19 mouse cellular contexts compared by ENCODE assay signal in the genomic region with DNA sequence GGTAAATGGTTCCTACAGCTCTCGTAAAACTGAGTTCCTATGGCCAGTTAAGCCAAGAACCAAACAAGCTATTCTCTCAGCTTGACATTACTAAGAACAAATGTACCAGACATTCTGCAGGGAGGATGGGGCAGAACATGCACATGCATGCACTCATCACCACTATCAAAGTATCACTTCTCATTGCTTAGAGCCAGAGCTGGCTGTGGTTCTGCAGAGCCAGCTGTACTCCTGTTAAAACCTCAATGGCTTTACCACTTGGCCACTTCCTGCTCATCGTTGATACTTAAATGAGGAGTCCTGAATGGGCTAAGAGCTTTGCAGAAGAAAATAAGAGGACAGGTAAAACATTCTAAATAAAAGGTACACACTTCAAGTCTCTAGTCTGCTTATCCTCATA. TPM values are rescaled to one million over a fixed set of nuclear protein-coding genes. Genes with fewer than 3 reads are reported as not detected.
DNase-seq lines count a peak whose midpoint lies in the region; ATAC-seq lines count a peak whose summit lies in the region.
"Had no signal": no experiment of that assay in that cellular context is flagged by ENCODE, and none has a peak within 500 bp of the region (broad histone marks: within the 10 kb centered on the region; RNA-seq: fewer than 3 reads in every experiment).

No protein-coding gene starts in this region.

- no peak overlapping the region for H3K4me2 ChIP-seq in liver, embryonic 11.5 days
- H3K4me2 ChIP-seq: embryonic facial prominence, embryonic 15.5 days; forebrain, embryonic 12.5 days; hindbrain, embryonic 15.5 days; midbrain, embryonic 12.5 days; neural tube, embryonic 12.5 days had no signal

- WGBS in liver, embryonic 11.5 days, result 71% methylated on average over 2 of the region's 2 CpGs

- no peaks in the 10 kb centered on the region for H3K4me1 ChIP-seq in liver, embryonic 11.5 days (replicated peaks; ENCODE audit: control insufficient read depth, insufficient read depth, low read length)
- H3K4me1 ChIP-seq: forebrain, embryonic 12.5 days; hindbrain, embryonic 15.5 days; limb, embryonic 10.5 days; neural tube, embryonic 12.5 days had no signal

- H3K9ac ChIP-seq in liver, embryonic 11.5 days (ENCODE audit: low read depth, low read length), result no peak overlapping the region
- H3K9ac ChIP-seq: embryonic facial prominence, embryonic 15.5 days; forebrain, embryonic 12.5 days; hindbrain, embryonic 15.5 days; liver, embryonic 14.5 days; midbrain, embryonic 12.5 days; neural tube, embryonic 12.5 days had no signal

- peak; percentile 75 for ATAC-seq in megakaryocyte progenitor cell, adult 5-6 weeks (replicated peaks; ENCODE audit: poor library complexity)
- no peak for ATAC-seq in liver, embryonic 11.5 days (replicated peaks; ENCODE audit: low FRiP score)

- no peaks in the 10 kb centered on the region for H3K27me3 ChIP-seq in liver, embryonic 11.5 days (replicated peaks; ENCODE audit: control insufficient read depth, insufficient read depth, low read length)
- H3K27me3 ChIP-seq: embryonic facial prominence, embryonic 15.5 days; forebrain, embryonic 12.5 days; hindbrain, embryonic 15.5 days; midbrain, embryonic 12.5 days; neural tube, embryonic 12.5 days had no signal

- no peaks in the 10 kb centered on the region for H3K9me3 ChIP-seq in liver, embryonic 11.5 days (ENCODE audit: control insufficient read depth, low read length)
- H3K9me3 ChIP-seq: embryonic facial prominence, embryonic 15.5 days; forebrain, embryonic 12.5 days; hindbrain, embryonic 15.5 days; limb, embryonic 10.5 days; midbrain, embryonic 12.5 days; neural tube, embryonic 12.5 days had no signal

- peak; percentile 69 for DNase-seq in CD4-positive helper T cell, adult 2 months (ENCODE audit: low read depth, low spot score)
- peak; percentile 65 for DNase-seq in T-cell, adult 2 months (ENCODE audit: low spot score)
- peak; percentile 49 for DNase-seq in thymus, postnatal 14 days
- no peak for DNase-seq in liver, embryonic 11.5 days (ENCODE audit: low spot score)
- no peak for DNase-seq in frontal cortex, postnatal 36 days (ENCODE audit: low spot score in 2 of 2)
- DNase-seq in kidney, postnatal 14 days, result no peak
- DNase-seq: adrenal gland, postnatal 10 days; cerebellum, adult 2 months; kidney, adult 2 months; kidney, postnatal 36 days; lung, postnatal 14 days had no signal

- no peak overlapping the region for H3K4me3 ChIP-seq in liver, embryonic 11.5 days (ENCODE audit: low read depth, low read length)
- H3K4me3 ChIP-seq: embryonic facial prominence, embryonic 15.5 days; forebrain, embryonic 12.5 days; hindbrain, embryonic 15.5 days; limb, embryonic 10.5 days; midbrain, embryonic 12.5 days; neural tube, embryonic 12.5 days had no signal

- H3K36me3 ChIP-seq in liver, embryonic 11.5 days (ENCODE audit: control insufficient read depth, insufficient read depth, low read length), result peaks cover 5% of the 10 kb centered on the region; the same call in 1 of the 2 replicates
- H3K36me3 ChIP-seq: hindbrain, embryonic 15.5 days had no signal

- H3K27ac ChIP-seq in liver, embryonic 11.5 days (ENCODE audit: low read depth, low read length), result no peak overlapping the region
- H3K27ac ChIP-seq: embryonic facial prominence, embryonic 15.5 days; forebrain, embryonic 12.5 days; hindbrain, embryonic 15.5 days; limb, embryonic 10.5 days; liver, embryonic 14.5 days; midbrain, embryonic 12.5 days; neural tube, embryonic 12.5 days had no signal

RNA-seq across cellular contexts. Expression of gene Tcf12, which starts 14.6 kb away (rescaled TPM):
- total RNA-seq in megakaryocyte progenitor cell, adult 5-6 weeks (2015), result 89.1 and 105 TPM in 2 replicates
- total RNA-seq in megakaryocyte progenitor cell, adult 5-6 weeks (2017), result 36.2 and 49.1 TPM in 2 replicates
- polyA plus RNA-seq in liver, embryonic 11.5 days (2014; fragmentation: Nextera tagmentation; extraction: Ambion mirVana), result 37.0 and 37.2 TPM in 2 replicates

Comparison
In these comparisons a context has a peak if more than half of its experiments do, and no peak if none do; other contexts are left out.
1. DNase-seq: peak in CD4-positive helper T cell, adult 2 months (single experiment), T-cell, adult 2 months (single experiment) and thymus, postnatal 14 days (single experiment); none in liver, embryonic 11.5 days (single experiment), frontal cortex, postnatal 36 days (0 of 2) and kidney, postnatal 14 days (single experiment).